Mouse (Mus musculus): ENCODE measurements around the gene Polrmt.

Gene Polrmt

GRCm38 (mm10) chr10:79745898-79746773 lies at the start of gene Polrmt:
Gene Polrmt (minus strand): TSS chr10:79746581.
- DNase-seq (ENCODE audit: low spot score in 2 of 2): peak; percentile 98

GRCm38 (mm10) chr10:79795905-79796304 lies 49.5 kb upstream of the Polrmt start:
- no peak for DNase-seq (ENCODE audit: low spot score in 2 of 2)

GRCm38 (mm10) chr10:79794491-79794931 lies 48.1 kb upstream of the Polrmt start:
- no peak for DNase-seq (ENCODE audit: low spot score in 2 of 2)

- peak; percentile 71 to 78 for DNase-seq (ENCODE audit: low spot score in 2 of 2)
Measured at GRCm38 (mm10) chr10:79793738-79794490, 47.5 kb upstream of the Polrmt start.

GRCm38 (mm10) chr10:79793051-79793737 lies 46.8 kb upstream of the Polrmt start, which contains the start of gene Palm:
Gene Palm (plus strand): TSS chr10:79793572.
- DNase-seq (ENCODE audit: low spot score in 2 of 2): peak; percentile 84 to 87

GRCm38 (mm10) chr10:79792339-79793040 lies 46.1 kb upstream of the Polrmt start:
- DNase-seq (ENCODE audit: low spot score in 2 of 2): no peak

GRCm38 (mm10) chr10:79790861-79791260 lies 44.5 kb upstream of the Polrmt start, which contains the start of gene Prss57:
Gene Prss57 (minus strand): TSS chr10:79790961.
- DNase-seq (ENCODE audit: low spot score in 2 of 2): no peak

- no peak for DNase-seq (ENCODE audit: low spot score in 2 of 2)
Measured at GRCm38 (mm10) chr10:79789581-79789980, 43.2 kb upstream of the Polrmt start.

GRCm38 (mm10) chr10:79788386-79789158 lies 42.2 kb upstream of the Polrmt start:
- DNase-seq (ENCODE audit: low spot score in 2 of 2): peak in 1 of 2 experiments; percentile 80

- no peak for DNase-seq (ENCODE audit: low spot score in 2 of 2)
Measured at GRCm38 (mm10) chr10:79783920-79784800, 37.8 kb upstream of the Polrmt start.

GRCm38 (mm10) chr10:79783050-79783449 lies 36.7 kb upstream of the Polrmt start:
- DNase-seq (ENCODE audit: low spot score in 2 of 2): no peak

GRCm38 (mm10) chr10:79781956-79782355 lies 35.6 kb upstream of the Polrmt start:
- no peak for DNase-seq (ENCODE audit: low spot score in 2 of 2)

- peak; percentile 51 to 73 for DNase-seq (ENCODE audit: low spot score in 2 of 2)
Measured at GRCm38 (mm10) chr10:79781139-79781538, 34.8 kb upstream of the Polrmt start.

GRCm38 (mm10) chr10:79780664-79781015 lies 34.3 kb upstream of the Polrmt start:
- DNase-seq (ENCODE audit: low spot score in 2 of 2): peak; percentile 83 to 89

GRCm38 (mm10) chr10:79779784-79780663 lies 33.6 kb upstream of the Polrmt start:
- peak; percentile 96 to 97 for DNase-seq (ENCODE audit: low spot score in 2 of 2)

- DNase-seq (ENCODE audit: low spot score in 2 of 2): no peak
Measured at GRCm38 (mm10) chr10:79779193-79779592, 32.8 kb upstream of the Polrmt start.

GRCm38 (mm10) chr10:79778006-79778405 lies 31.6 kb upstream of the Polrmt start:
- peak in 1 of 2 experiments; percentile 70 for DNase-seq (ENCODE audit: low spot score in 2 of 2)

GRCm38 (mm10) chr10:79777103-79777531 lies 30.7 kb upstream of the Polrmt start, which contains the start of gene Fstl3:
Gene Fstl3 (plus strand): TSS chr10:79777272.
- DNase-seq (ENCODE audit: low spot score in 2 of 2): peak in 1 of 2 experiments; percentile 32

All from right cerebral cortex, postnatal 10 days (tissue).